20 mouse cellular contexts compared by ENCODE assay signal in genomic region chr4:98189894-98190293, GRCm38 (mm10).
A peak's percentile ranks its signal among the peaks of the same experiment; 100 is the strongest.
DNase-seq lines count a peak whose midpoint lies in the region; ATAC-seq and TF ChIP-seq lines count a peak whose summit lies in the region.
"Had no signal": no experiment of that assay in that cellular context is flagged by ENCODE, and none has a peak within 500 bp of the region (broad histone marks: within the 10 kb centered on the region; RNA-seq: fewer than 3 reads in every experiment).

No protein-coding gene starts in this region.

- WGBS in stomach, embryonic 14.5 days, result 65% methylated on average over 1 of the region's 1 CpGs
- 49% methylated on average over 1 of the region's 1 CpGs for WGBS in stomach, postnatal 0 days
- 9% methylated on average over 1 of the region's 1 CpGs for WGBS in liver, embryonic 14.5 days (ENCODE audit: insufficient replicate concordance)
- WGBS in stomach, embryonic 15.5 days, result 51% methylated on average over 1 of the region's 1 CpGs
- 49% methylated on average over 1 of the region's 1 CpGs for WGBS in cerebellum, adult 2 months

- H3K27ac ChIP-seq in stomach, embryonic 14.5 days (ENCODE audit: low read length), result 0 out of 2 replicates have a peak overlapping the region, but pooled peaks have one; percentile 15
- H3K27ac ChIP-seq in stomach, postnatal 0 days (replicated peaks), result no peak overlapping the region
- H3K27ac ChIP-seq in liver, embryonic 14.5 days, result peak overlapping the region; percentile 53
- H3K27ac ChIP-seq in stomach, embryonic 15.5 days, result no peak overlapping the region
- no peak overlapping the region for H3K27ac ChIP-seq in cerebellum, adult 2 months (ENCODE audit: insufficient read depth, low read length)
- H3K27ac ChIP-seq: forebrain, embryonic 15.5 days; heart, adult 2 months; heart, embryonic 15.5 days; hindbrain, embryonic 10.5 days; limb, embryonic 13.5 days had no signal

- no peak overlapping the region for H3K9ac ChIP-seq in stomach, embryonic 14.5 days (replicated peaks; ENCODE audit: low read depth, low read length)
- no peak overlapping the region for H3K9ac ChIP-seq in stomach, postnatal 0 days (ENCODE audit: low read length)
- no peak overlapping the region for H3K9ac ChIP-seq in liver, embryonic 14.5 days (replicated peaks)
- no peak overlapping the region for H3K9ac ChIP-seq in stomach, embryonic 15.5 days
- H3K9ac ChIP-seq: forebrain, embryonic 15.5 days; heart, embryonic 15.5 days; limb, embryonic 13.5 days had no signal

- DNase-seq in stomach, postnatal 0 days (ENCODE audit: low spot score), result no peak
- DNase-seq in liver, embryonic 14.5 days (ENCODE audit: low read depth in 3 of 3, low spot score in 3 of 3), result peak; percentile 64 to 73 (median 71)
- DNase-seq in right cerebral cortex, postnatal 4 days, result no peak
- DNase-seq in thymus, postnatal 0 days (ENCODE audit: low spot score), result no peak
- DNase-seq in cerebellum, adult 2 months, result no peak
- DNase-seq: cerebellum, adult 9-10 months; heart, adult 2 months; kidney, adult 8-10 months; kidney, postnatal 25 days; right cerebral cortex, adult 18-20 months; thymus, adult 2 months had no signal

- no peak overlapping the region for H3K4me2 ChIP-seq in stomach, embryonic 14.5 days (replicated peaks; ENCODE audit: low read depth, low read length)
- no peak overlapping the region for H3K4me2 ChIP-seq in stomach, postnatal 0 days (replicated peaks; ENCODE audit: low read depth)
- peak overlapping the region; percentile 23; the same call in 1 of the 2 replicates for H3K4me2 ChIP-seq in liver, embryonic 14.5 days (ENCODE audit: low read depth)
- no peak overlapping the region for H3K4me2 ChIP-seq in stomach, embryonic 15.5 days
- H3K4me2 ChIP-seq: forebrain, embryonic 15.5 days; heart, embryonic 15.5 days; limb, embryonic 13.5 days had no signal

- no peaks in the 10 kb centered on the region for H3K9me3 ChIP-seq in stomach, embryonic 14.5 days (ENCODE audit: control insufficient read depth, low read depth, low read length)
- H3K9me3 ChIP-seq in stomach, postnatal 0 days (ENCODE audit: control insufficient read depth, low read length), result no peaks in the 10 kb centered on the region
- H3K9me3 ChIP-seq in liver, embryonic 14.5 days (ENCODE audit: control insufficient read depth, low read length), result no peaks in the 10 kb centered on the region
- H3K9me3 ChIP-seq in stomach, embryonic 15.5 days, result no peaks in the 10 kb centered on the region
- H3K9me3 ChIP-seq: forebrain, embryonic 15.5 days; heart, embryonic 15.5 days; hindbrain, embryonic 10.5 days; limb, embryonic 13.5 days had no signal

- H3K4me1 ChIP-seq in stomach, embryonic 14.5 days (ENCODE audit: control insufficient read depth, insufficient read depth, low read length), result no peaks in the 10 kb centered on the region
- no peaks in the 10 kb centered on the region for H3K4me1 ChIP-seq in stomach, postnatal 0 days (replicated peaks; ENCODE audit: control insufficient read depth, insufficient read depth)
- peaks cover 30 to 35% of the 10 kb centered on the region in 2 experiments for H3K4me1 ChIP-seq in liver, embryonic 14.5 days (replicated peaks; ENCODE audit: control insufficient read depth in 2 of 2, insufficient read depth in 2 of 2, low read length in 1 of 2)
- H3K4me1 ChIP-seq in stomach, embryonic 15.5 days, result no peaks in the 10 kb centered on the region
- H3K4me1 ChIP-seq in cerebellum, adult 2 months (ENCODE audit: control insufficient read depth, insufficient read depth, low read length), result no peaks in the 10 kb centered on the region
- H3K4me1 ChIP-seq: forebrain, embryonic 15.5 days; heart, embryonic 15.5 days; hindbrain, embryonic 10.5 days; limb, embryonic 13.5 days had no signal

- H3K4me3 ChIP-seq in stomach, embryonic 14.5 days (ENCODE audit: low read depth, low read length), result no peak overlapping the region
- no peak overlapping the region for H3K4me3 ChIP-seq in stomach, postnatal 0 days (ENCODE audit: low read depth, low read length)
- no peak overlapping the region for H3K4me3 ChIP-seq in liver, embryonic 14.5 days (ENCODE audit: insufficient read depth in 1 of 2, low read depth in 2 of 2, low read length in 2 of 2)
- no peak overlapping the region for H3K4me3 ChIP-seq in stomach, embryonic 15.5 days (replicated peaks)
- H3K4me3 ChIP-seq in cerebellum, adult 2 months (replicated peaks; ENCODE audit: insufficient read depth, low read depth, low read length), result no peak overlapping the region
- H3K4me3 ChIP-seq: forebrain, embryonic 15.5 days; heart, adult 2 months; heart, embryonic 15.5 days; hindbrain, embryonic 10.5 days; limb, embryonic 13.5 days; megakaryocyte, embryonic 14.5 days had no signal

- ATAC-seq in stomach, embryonic 14.5 days (ENCODE audit: insufficient number of reproducible peaks, insufficient read depth, low FRiP score, low read depth), result no peak
- ATAC-seq in stomach, postnatal 0 days (ENCODE audit: low FRiP score, low TSS enrichment), result no peak
- ATAC-seq in erythroblast, adult 5-6 weeks (replicated peaks; ENCODE audit: low FRiP score, poor library complexity, severe bottlenecking), result peak; percentile 90
- ATAC-seq in liver, embryonic 14.5 days (ENCODE audit: insufficient read depth), result peak; percentile 90
- ATAC-seq in stomach, embryonic 15.5 days (ENCODE audit: insufficient read depth, low FRiP score, low read depth), result peak; percentile 77; the same call in 1 of the 2 replicates
- ATAC-seq: forebrain, embryonic 15.5 days; midbrain, embryonic 16.5 days had no signal

- TF ChIP-seq POLR2A in cerebellum, adult 2 months (IDR thresholded peaks at IDR 0.05; ENCODE audit: borderline replicate concordance, insufficient read depth, low read length), result no peak

- no peaks in the 10 kb centered on the region for H3K27me3 ChIP-seq in stomach, embryonic 14.5 days (ENCODE audit: control insufficient read depth, insufficient read depth, low read length)
- no peaks in the 10 kb centered on the region for H3K27me3 ChIP-seq in stomach, postnatal 0 days (ENCODE audit: control insufficient read depth, insufficient read depth, low read length)
- H3K27me3 ChIP-seq in liver, embryonic 14.5 days (ENCODE audit: control insufficient read depth, insufficient read depth, low read length), result no peaks in the 10 kb centered on the region
- no peaks in the 10 kb centered on the region for H3K27me3 ChIP-seq in stomach, embryonic 15.5 days (replicated peaks)
- H3K27me3 ChIP-seq in cerebellum, adult 2 months (ENCODE audit: control insufficient read depth, insufficient read depth, low read length), result no peaks in the 10 kb centered on the region
- H3K27me3 ChIP-seq: forebrain, embryonic 15.5 days; heart, embryonic 15.5 days; limb, embryonic 13.5 days; megakaryocyte, embryonic 14.5 days had no signal

- TF ChIP-seq EP300 in stomach, postnatal 0 days (optimal IDR thresholded peaks at IDR 0.05), result no peak
- peak; percentile 98 for TF ChIP-seq EP300 in liver, embryonic 14.5 days (IDR thresholded peaks at IDR 0.05; ENCODE audit: low read depth)

- no peak for TF ChIP-seq CTCF in stomach, postnatal 0 days (IDR thresholded peaks at IDR 0.05; ENCODE audit: low read depth)
- TF ChIP-seq CTCF in liver, embryonic 14.5 days (IDR thresholded peaks at IDR 0.05; ENCODE audit: low read depth), result no peak
- TF ChIP-seq CTCF in cerebellum, adult 2 months (IDR thresholded peaks at IDR 0.05; ENCODE audit: borderline replicate concordance, insufficient read depth, low read depth, low read length), result no peak

- H3K36me3 ChIP-seq in stomach, embryonic 14.5 days (ENCODE audit: control insufficient read depth, insufficient read depth, low read length), result no peaks in the 10 kb centered on the region
- no peaks in the 10 kb centered on the region for H3K36me3 ChIP-seq in stomach, postnatal 0 days (ENCODE audit: control insufficient read depth, insufficient read depth, low read length)
- H3K36me3 ChIP-seq in liver, embryonic 14.5 days (replicated peaks; ENCODE audit: control insufficient read depth, insufficient read depth, low read depth), result no peaks in the 10 kb centered on the region
- no peaks in the 10 kb centered on the region for H3K36me3 ChIP-seq in stomach, embryonic 15.5 days
- H3K36me3 ChIP-seq: forebrain, embryonic 15.5 days; heart, embryonic 15.5 days; hindbrain, embryonic 10.5 days; limb, embryonic 13.5 days had no signal

Comparison
In these comparisons a context has a peak if more than half of its experiments do, and no peak if none do; other contexts are left out.
1. ATAC-seq: peak in erythroblast, adult 5-6 weeks (single experiment), liver, embryonic 14.5 days (single experiment) and stomach, embryonic 15.5 days (single experiment); none in stomach, embryonic 14.5 days (single experiment) and stomach, postnatal 0 days (single experiment).
2. H3K27ac ChIP-seq: peak in stomach, embryonic 14.5 days (single experiment) and liver, embryonic 14.5 days (single experiment); none in stomach, postnatal 0 days (single experiment), stomach, embryonic 15.5 days (single experiment) and cerebellum, adult 2 months (single experiment).
3. DNase-seq: peak in liver, embryonic 14.5 days (3 of 3); none in stomach, postnatal 0 days (single experiment), right cerebral cortex, postnatal 4 days (single experiment), thymus, postnatal 0 days (single experiment) and cerebellum, adult 2 months (0 of 2).